Mouse (Mus musculus) ES-E14 (cell line): ENCODE measurements at regions not wholly inside any gene's neighbourhood (a gene's known extent, or its start where the extent isn't known, plus 50 kb on each side); places are given as distances from the start of the nearest gene placed in this dataset.

Source experiments
- CHD2 ChIP-seq: IDR thresholded peaks from 2 replicates; pipeline ENCODE4 v1.6.1; 2014; ENCODE audit warnings: mild to moderate bottlenecking, low read depth, low read length, inconsistent platforms
- HCFC1 ChIP-seq: IDR thresholded peaks from 2 replicates; pipeline ENCODE4 v1.6.1; 2012; ENCODE audit warnings: low read length, inconsistent platforms, borderline replicate concordance; ENCODE audit not compliant: insufficient read depth
- MAFK ChIP-seq: IDR thresholded peaks from 2 replicates; pipeline ENCODE4 v1.6.1; 2014; ENCODE audit warnings: mild to moderate bottlenecking, low read depth, low read length, inconsistent platforms; ENCODE audit not compliant: insufficient read depth
- ZC3H11A ChIP-seq: IDR thresholded peaks from 2 replicates; pipeline ENCODE4 v1.6.1; 2012; ENCODE audit warnings: low read depth, mild to moderate bottlenecking, inconsistent platforms, low read length, borderline replicate concordance
- ZNF384 ChIP-seq: IDR thresholded peaks from 2 replicates; pipeline ENCODE4 v1.6.1; 2012; ENCODE audit warnings: low read depth, low read length, inconsistent platforms

DNA sequence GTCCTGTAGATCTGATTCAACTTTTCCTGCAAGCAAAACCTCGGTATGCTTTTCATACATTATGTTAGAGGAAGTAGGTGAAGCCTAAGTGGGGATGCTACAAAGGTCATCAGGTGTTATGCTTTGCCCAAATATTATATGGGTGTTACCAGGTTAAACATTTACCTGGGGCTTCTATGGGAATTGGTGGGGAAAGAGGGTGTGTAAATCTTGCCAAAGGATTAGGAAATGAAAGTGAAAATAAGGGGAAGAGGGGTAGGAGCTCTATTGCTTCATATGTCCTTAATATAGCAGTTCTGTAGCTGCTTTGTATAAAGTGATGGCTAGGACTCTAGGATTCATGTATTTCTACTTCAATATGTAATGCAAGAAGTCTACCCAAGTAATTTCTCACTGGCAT is 419.2 kb downstream of the Gm11232 start:
- TF ChIP-seq CHD2 (no peak), HCFC1 (no peak), ZC3H11A (no peak), ZNF384 (no peak), MAFK (no peak)
